Mouse (Mus musculus): ENCODE data around the gene Gm10271. TPM values are rescaled to one million over a fixed set of nuclear protein-coding genes. Genes with fewer than 3 reads are reported as not detected.

Gm10271 gene
- polyA plus RNA-seq, 1 experiment from 2014 or later: not detected

GRCm38 (mm10) chr10:116980888-116981287 is 8.5 kb upstream of the Gm10271 start:
- DNase-seq: peak; percentile 42
- H3K4me2 ChIP-seq (ENCODE audit: low read depth, low read length): no peak overlapping the region
- H3K27ac ChIP-seq (ENCODE audit: low read depth): no peak overlapping the region
- peak; percentile 74 for TF ChIP-seq CTCF (IDR thresholded peaks at IDR 0.05; ENCODE audit: low read depth)
- no peak for TF ChIP-seq EP300 (IDR thresholded peaks at IDR 0.05; ENCODE audit: low read depth)
- no peaks in the 10 kb centered on the region for H3K27me3 ChIP-seq (ENCODE audit: insufficient read depth, low read length)
- 58% methylated on average over 3 of the region's 3 CpGs for WGBS (ENCODE audit: insufficient replicate concordance)
- no peak overlapping the region for H3K4me3 ChIP-seq (ENCODE audit: low read depth, low read length)
- no peak for ATAC-seq
- H3K9ac ChIP-seq (replicated peaks): no peak overlapping the region
- no peaks in the 10 kb centered on the region for H3K9me3 ChIP-seq (ENCODE audit: low read length)
- no peaks in the 10 kb centered on the region for H3K36me3 ChIP-seq (replicated peaks; ENCODE audit: insufficient read depth, low read length)
- no peaks in the 10 kb centered on the region for H3K4me1 ChIP-seq (ENCODE audit: insufficient read depth)

- H3K4me3 ChIP-seq (ENCODE audit: low read depth, low read length): no peak overlapping the region
- no peak overlapping the region for H3K4me2 ChIP-seq (ENCODE audit: low read depth, low read length)
- H3K27ac ChIP-seq (ENCODE audit: low read depth): no peak overlapping the region
- H3K9me3 ChIP-seq (ENCODE audit: low read length): no peaks in the 10 kb centered on the region
- H3K9ac ChIP-seq (replicated peaks): no peak overlapping the region
- WGBS (ENCODE audit: insufficient replicate concordance): 77% methylated on average over 4 of the region's 4 CpGs
- no peaks in the 10 kb centered on the region for H3K27me3 ChIP-seq (ENCODE audit: insufficient read depth, low read length)
- H3K4me1 ChIP-seq (ENCODE audit: insufficient read depth): no peaks in the 10 kb centered on the region
- no peaks in the 10 kb centered on the region for H3K36me3 ChIP-seq (replicated peaks; ENCODE audit: insufficient read depth, low read length)
- no peak for ATAC-seq
- DNase-seq: no peak
- no peak for TF ChIP-seq EP300 (IDR thresholded peaks at IDR 0.05; ENCODE audit: low read depth)
- TF ChIP-seq CTCF (IDR thresholded peaks at IDR 0.05; ENCODE audit: low read depth): no peak
These were observed 7.9 kb upstream of the Gm10271 start for GRCm38 (mm10) chr10:116980273-116980672.

- TF ChIP-seq EP300 (IDR thresholded peaks at IDR 0.05; ENCODE audit: low read depth): no peak
- TF ChIP-seq CTCF (IDR thresholded peaks at IDR 0.05; ENCODE audit: low read depth): no peak
- H3K36me3 ChIP-seq (replicated peaks; ENCODE audit: insufficient read depth, low read length): no peaks in the 10 kb centered on the region
- no peak for DNase-seq
- no peaks in the 10 kb centered on the region for H3K9me3 ChIP-seq (ENCODE audit: low read length)
- H3K9ac ChIP-seq (replicated peaks): no peak overlapping the region
- no peak overlapping the region for H3K4me3 ChIP-seq (ENCODE audit: low read depth, low read length)
- no peak overlapping the region for H3K4me2 ChIP-seq (ENCODE audit: low read depth, low read length)
- 82% methylated on average over 9 of the region's 9 CpGs for WGBS (ENCODE audit: insufficient replicate concordance)
- H3K4me1 ChIP-seq (ENCODE audit: insufficient read depth): no peaks in the 10 kb centered on the region
- H3K27me3 ChIP-seq (ENCODE audit: insufficient read depth, low read length): no peaks in the 10 kb centered on the region
- ATAC-seq: no peak
- H3K27ac ChIP-seq (ENCODE audit: low read depth): no peak overlapping the region
These were observed 6.4 kb upstream of the Gm10271 start for GRCm38 (mm10) chr10:116978841-116979240.

GRCm38 (mm10) chr10:116977858-116978257 is 5.4 kb upstream of the Gm10271 start:
- DNase-seq (no peak), ATAC-seq (no peak)
- H3K36me3 ChIP-seq (replicated peaks; ENCODE audit: insufficient read depth, low read length): no peaks in the 10 kb centered on the region
- no peaks in the 10 kb centered on the region for H3K27me3 ChIP-seq (ENCODE audit: insufficient read depth, low read length)
- 51% methylated on average over 2 of the region's 2 CpGs for WGBS (ENCODE audit: insufficient replicate concordance)
- no peak overlapping the region for H3K4me3 ChIP-seq (ENCODE audit: low read depth, low read length)
- H3K27ac ChIP-seq (ENCODE audit: low read depth): no peak overlapping the region
- no peak for TF ChIP-seq CTCF (IDR thresholded peaks at IDR 0.05; ENCODE audit: low read depth)
- no peak for TF ChIP-seq EP300 (IDR thresholded peaks at IDR 0.05; ENCODE audit: low read depth)
- H3K9me3 ChIP-seq (ENCODE audit: low read length): no peaks in the 10 kb centered on the region
- no peaks in the 10 kb centered on the region for H3K4me1 ChIP-seq (ENCODE audit: insufficient read depth)
- no peak overlapping the region for H3K4me2 ChIP-seq (ENCODE audit: low read depth, low read length)
- H3K9ac ChIP-seq (replicated peaks): no peak overlapping the region

DNA sequence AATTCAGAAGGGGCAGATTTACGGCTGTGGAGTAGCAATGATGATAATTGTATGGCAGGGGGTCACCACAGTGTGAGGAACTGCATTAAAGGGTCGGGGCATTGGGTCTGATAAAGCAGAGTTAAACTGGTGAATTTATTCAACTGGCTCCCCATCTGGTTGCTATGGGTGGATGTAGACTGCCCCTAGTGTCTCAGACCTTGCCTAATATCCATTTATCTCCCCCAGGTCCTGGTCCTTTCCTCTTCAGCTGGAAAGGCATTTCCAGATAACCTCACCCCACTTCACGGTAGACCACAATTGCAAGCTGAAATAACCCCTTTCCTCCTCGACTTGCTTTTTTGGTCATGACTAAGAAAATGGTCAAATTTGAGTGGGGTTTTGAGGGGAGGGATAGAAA is 5.0 kb upstream of the Gm10271 start:
- H3K4me2 ChIP-seq (ENCODE audit: low read depth, low read length): no peak overlapping the region
- no peaks in the 10 kb centered on the region for H3K4me1 ChIP-seq (ENCODE audit: insufficient read depth)
- ATAC-seq (no peak), DNase-seq (no peak)
- H3K9me3 ChIP-seq (ENCODE audit: low read length): no peaks in the 10 kb centered on the region
- WGBS (ENCODE audit: insufficient replicate concordance): 50% methylated on average over 4 of the region's 4 CpGs
- H3K27me3 ChIP-seq (ENCODE audit: insufficient read depth, low read length): no peaks in the 10 kb centered on the region
- H3K9ac ChIP-seq (replicated peaks): no peak overlapping the region
- TF ChIP-seq CTCF (IDR thresholded peaks at IDR 0.05; ENCODE audit: low read depth) (no peak), EP300 (IDR thresholded peaks at IDR 0.05; ENCODE audit: low read depth) (no peak)
- no peaks in the 10 kb centered on the region for H3K36me3 ChIP-seq (replicated peaks; ENCODE audit: insufficient read depth, low read length)
- no peak overlapping the region for H3K27ac ChIP-seq (ENCODE audit: low read depth)
- no peak overlapping the region for H3K4me3 ChIP-seq (ENCODE audit: low read depth, low read length)

- no peak for ATAC-seq
- TF ChIP-seq EP300 (IDR thresholded peaks at IDR 0.05; ENCODE audit: low read depth): no peak
- TF ChIP-seq CTCF (IDR thresholded peaks at IDR 0.05; ENCODE audit: low read depth): no peak
- no peak overlapping the region for H3K27ac ChIP-seq (ENCODE audit: low read depth)
- 62% methylated on average over 4 of the region's 4 CpGs for WGBS (ENCODE audit: insufficient replicate concordance)
- H3K4me3 ChIP-seq (ENCODE audit: low read depth, low read length): no peak overlapping the region
- no peaks in the 10 kb centered on the region for H3K36me3 ChIP-seq (replicated peaks; ENCODE audit: insufficient read depth, low read length)
- no peak overlapping the region for H3K9ac ChIP-seq (replicated peaks)
- H3K9me3 ChIP-seq (ENCODE audit: low read length): no peaks in the 10 kb centered on the region
- no peaks in the 10 kb centered on the region for H3K27me3 ChIP-seq (ENCODE audit: insufficient read depth, low read length)
- no peak for DNase-seq
- H3K4me1 ChIP-seq (ENCODE audit: insufficient read depth): no peaks in the 10 kb centered on the region
- H3K4me2 ChIP-seq (ENCODE audit: low read depth, low read length): no peak overlapping the region
These were observed 3.7 kb downstream of the Gm10271 start for GRCm38 (mm10) chr10:116968741-116969140.

DNA sequence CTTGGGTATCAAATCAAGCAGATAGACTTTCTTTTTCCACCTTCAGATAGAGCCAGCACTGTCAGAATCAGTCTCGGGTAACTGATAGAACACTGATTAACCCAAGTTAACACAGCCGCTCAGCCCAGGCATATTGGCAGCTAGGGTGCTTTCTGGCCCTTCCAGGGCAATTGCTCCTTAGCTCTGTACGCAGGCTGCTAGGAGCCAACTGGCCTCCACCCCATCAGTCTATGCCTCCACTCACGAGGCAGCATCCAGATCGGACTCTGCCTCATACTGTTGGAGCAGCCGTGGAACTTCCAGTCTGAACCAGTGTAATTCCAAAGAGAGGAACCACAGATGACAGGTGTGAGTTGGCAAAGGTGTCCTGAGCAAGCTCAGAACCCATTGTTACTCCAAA is 6.3 kb downstream of the Gm10271 start:
- TF ChIP-seq EP300 (IDR thresholded peaks at IDR 0.05; ENCODE audit: low read depth): no peak
- no peak for TF ChIP-seq CTCF (IDR thresholded peaks at IDR 0.05; ENCODE audit: low read depth)
- Histone ChIP-seq H3K4me2 (ENCODE audit: low read depth, low read length) (no peak overlapping the region), H3K27me3 (ENCODE audit: insufficient read depth, low read length) (no peaks in the 10 kb centered on the region), H3K36me3 (replicated peaks; ENCODE audit: insufficient read depth, low read length) (no peaks in the 10 kb centered on the region), H3K9ac (replicated peaks) (no peak overlapping the region), H3K4me3 (ENCODE audit: low read depth, low read length) (no peak overlapping the region), H3K4me1 (ENCODE audit: insufficient read depth) (no peaks in the 10 kb centered on the region), H3K27ac (ENCODE audit: low read depth) (no peak overlapping the region), H3K9me3 (ENCODE audit: low read length) (no peaks in the 10 kb centered on the region)
- WGBS (ENCODE audit: insufficient replicate concordance): 68% methylated on average over 6 of the region's 6 CpGs
- DNase-seq: no peak
- ATAC-seq: no peak

Measured in liver, postnatal 0 days (tissue).